ENCODE assay signal across 27 mouse cellular contexts in genomic region chr12:45080036-45080752, GRCm38 (mm10). TPM values are rescaled to one million over a fixed set of nuclear protein-coding genes. Genes with fewer than 3 reads are reported as not detected.
DNase-seq lines count a peak whose midpoint lies in the region; ATAC-seq and TF ChIP-seq lines count a peak whose summit lies in the region.
"Had no signal": no experiment of that assay in that cellular context is flagged by ENCODE, and none has a peak within 500 bp of the region (broad histone marks: within the 10 kb centered on the region; RNA-seq: fewer than 3 reads in every experiment).

No protein-coding gene starts in this region.

- H3K27me3 ChIP-seq in heart, embryonic 12.5 days (replicated peaks), result no peaks in the 10 kb centered on the region
- H3K27me3 ChIP-seq in heart, adult 2 months (ENCODE audit: control insufficient read depth, insufficient read depth, low read length), result no peaks in the 10 kb centered on the region
- no peaks in the 10 kb centered on the region for H3K27me3 ChIP-seq in intestine, embryonic 14.5 days (replicated peaks; ENCODE audit: control insufficient read depth, insufficient read depth, low read length)
- H3K27me3 ChIP-seq in intestine, postnatal 0 days (replicated peaks; ENCODE audit: control insufficient read depth, insufficient read depth, low read length), result no peaks in the 10 kb centered on the region
- H3K27me3 ChIP-seq in stomach, postnatal 0 days (ENCODE audit: control insufficient read depth, insufficient read depth, low read length), result no peaks in the 10 kb centered on the region
- no peaks in the 10 kb centered on the region for H3K27me3 ChIP-seq in kidney, adult 2 months (replicated peaks; ENCODE audit: control insufficient read depth, insufficient read depth, low read length)
- H3K27me3 ChIP-seq: CH12.LX; forebrain, embryonic 12.5 days; forebrain, embryonic 15.5 days; hindbrain, embryonic 15.5 days had no signal

- H3K4me1 ChIP-seq in heart, embryonic 12.5 days (replicated peaks), result no peaks in the 10 kb centered on the region
- peaks cover 1% of the 10 kb centered on the region; the same call in 1 of the 2 replicates for H3K4me1 ChIP-seq in heart, adult 2 months (ENCODE audit: control insufficient read depth, insufficient read depth, low read length)
- no peaks in the 10 kb centered on the region; the same call in 1 of the 2 replicates for H3K4me1 ChIP-seq in intestine, embryonic 14.5 days (replicated peaks; ENCODE audit: control insufficient read depth, insufficient read depth, low read length)
- no peaks in the 10 kb centered on the region for H3K4me1 ChIP-seq in intestine, postnatal 0 days (replicated peaks; ENCODE audit: control insufficient read depth, insufficient read depth, low read length)
- H3K4me1 ChIP-seq in stomach, postnatal 0 days (replicated peaks; ENCODE audit: control insufficient read depth, insufficient read depth), result no peaks in the 10 kb centered on the region
- H3K4me1 ChIP-seq in kidney, adult 2 months (ENCODE audit: control insufficient read depth, insufficient read depth, low read length), result 0 out of 2 replicates have a peak, but pooled peaks cover 2% of the 10 kb centered on the region
- H3K4me1 ChIP-seq: hindbrain, embryonic 12.5 days had no signal

- no peak for TF ChIP-seq EP300 in heart, adult 2 months (IDR thresholded peaks at IDR 0.05; ENCODE audit: insufficient read depth, low read depth, low read length)
- TF ChIP-seq EP300 in stomach, postnatal 0 days (optimal IDR thresholded peaks at IDR 0.05), result no peak

- no peak overlapping the region for H3K9ac ChIP-seq in heart, embryonic 12.5 days
- H3K9ac ChIP-seq in heart, adult 2 months (ENCODE audit: low read depth, low read length), result no peak overlapping the region
- H3K9ac ChIP-seq in intestine, embryonic 14.5 days (ENCODE audit: low read length), result no peak overlapping the region
- H3K9ac ChIP-seq in intestine, postnatal 0 days (ENCODE audit: low read depth, low read length), result no peak overlapping the region
- H3K9ac ChIP-seq in stomach, postnatal 0 days (ENCODE audit: low read length), result no peak overlapping the region
- H3K9ac ChIP-seq: embryonic facial prominence, embryonic 13.5 days; forebrain, embryonic 12.5 days; forebrain, embryonic 15.5 days; hindbrain, embryonic 12.5 days; hindbrain, embryonic 15.5 days had no signal

- no peaks in the 10 kb centered on the region for H3K36me3 ChIP-seq in heart, embryonic 12.5 days
- H3K36me3 ChIP-seq in heart, adult 2 months (ENCODE audit: control insufficient read depth, insufficient read depth, low read length), result no peaks in the 10 kb centered on the region
- H3K36me3 ChIP-seq in intestine, embryonic 14.5 days (ENCODE audit: control insufficient read depth, insufficient read depth, low read length), result no peaks in the 10 kb centered on the region
- no peaks in the 10 kb centered on the region for H3K36me3 ChIP-seq in intestine, postnatal 0 days (ENCODE audit: control insufficient read depth, insufficient read depth)
- no peaks in the 10 kb centered on the region for H3K36me3 ChIP-seq in stomach, postnatal 0 days (ENCODE audit: control insufficient read depth, insufficient read depth, low read length)
- H3K36me3 ChIP-seq in kidney, adult 2 months (ENCODE audit: control insufficient read depth, insufficient read depth, low read length), result no peaks in the 10 kb centered on the region
- H3K36me3 ChIP-seq: embryonic facial prominence, embryonic 10.5 days; embryonic facial prominence, embryonic 13.5 days; forebrain, embryonic 12.5 days; forebrain, embryonic 15.5 days; G1E; heart, embryonic 10.5 days; hindbrain, embryonic 12.5 days; hindbrain, embryonic 15.5 days had no signal

- 0 out of 2 replicates have a peak overlapping the region, but pooled peaks have one; percentile 3 for H3K27ac ChIP-seq in heart, embryonic 12.5 days (ENCODE audit: poor library complexity, severe bottlenecking)
- no peak overlapping the region for H3K27ac ChIP-seq in heart, adult 2 months
- H3K27ac ChIP-seq in intestine, embryonic 14.5 days (ENCODE audit: low read depth), result peak overlapping the region; percentile 24; the same call in 1 of the 2 replicates
- no peak overlapping the region for H3K27ac ChIP-seq in intestine, postnatal 0 days (ENCODE audit: low read depth, low read length)
- no peak overlapping the region for H3K27ac ChIP-seq in stomach, postnatal 0 days (replicated peaks)
- H3K27ac ChIP-seq in kidney, adult 2 months (ENCODE audit: insufficient read depth, low read depth, low read length), result no peak overlapping the region
- H3K27ac ChIP-seq: embryonic facial prominence, embryonic 10.5 days; embryonic facial prominence, embryonic 13.5 days; forebrain, embryonic 12.5 days; forebrain, embryonic 15.5 days; heart, embryonic 10.5 days; hindbrain, embryonic 12.5 days; hindbrain, embryonic 15.5 days had no signal

- no peaks in the 10 kb centered on the region for H3K79me2 ChIP-seq in heart, adult 2 months (replicated peaks; ENCODE audit: control insufficient read depth, insufficient read depth, low read length)

- TF ChIP-seq CTCF in heart, adult 2 months (IDR thresholded peaks at IDR 0.05), result no peak
- no peak for TF ChIP-seq CTCF in intestine, postnatal 0 days (IDR thresholded peaks at IDR 0.05; ENCODE audit: low read depth)
- TF ChIP-seq CTCF in stomach, postnatal 0 days (IDR thresholded peaks at IDR 0.05; ENCODE audit: low read depth), result no peak
- no peak for TF ChIP-seq CTCF in kidney, adult 2 months (conservative IDR thresholded peaks at IDR 0.05; ENCODE audit: insufficient read depth, insufficient read length, low read depth, low read length)

- no peak for ATAC-seq in heart, embryonic 12.5 days (ENCODE audit: insufficient number of reproducible peaks, low FRiP score)
- peak; percentile 51; the same call in 1 of the 2 replicates for ATAC-seq in intestine, embryonic 14.5 days (replicated peaks; ENCODE audit: low FRiP score, low TSS enrichment, low read depth)
- peak; percentile 68 for ATAC-seq in intestine, postnatal 0 days
- peak; percentile 4; the same call in 1 of the 2 replicates for ATAC-seq in stomach, postnatal 0 days (ENCODE audit: low FRiP score, low TSS enrichment)
- ATAC-seq in megakaryocyte-erythroid progenitor cell, adult 5-6 weeks (replicated peaks; ENCODE audit: low FRiP score, low TSS enrichment, poor library complexity, severe bottlenecking), result no peak
- ATAC-seq: forebrain, embryonic 15.5 days had no signal

- H3K9me3 ChIP-seq in heart, embryonic 12.5 days (replicated peaks), result no peaks in the 10 kb centered on the region
- H3K9me3 ChIP-seq in intestine, embryonic 14.5 days (ENCODE audit: control insufficient read depth, low read length), result no peaks in the 10 kb centered on the region
- H3K9me3 ChIP-seq in intestine, postnatal 0 days (ENCODE audit: control insufficient read depth), result no peaks in the 10 kb centered on the region
- H3K9me3 ChIP-seq in stomach, postnatal 0 days (ENCODE audit: control insufficient read depth, low read length), result no peaks in the 10 kb centered on the region
- H3K9me3 ChIP-seq: embryonic facial prominence, embryonic 10.5 days; embryonic facial prominence, embryonic 13.5 days; forebrain, embryonic 12.5 days; forebrain, embryonic 15.5 days; heart, embryonic 10.5 days; hindbrain, embryonic 12.5 days; hindbrain, embryonic 15.5 days had no signal

- intact Hi-C loops in heart, adult 2 months (cut with DNase I), result no loop called here
- intact Hi-C loops in left cerebral cortex, postnatal 14 days (cut with DNase I), result no loop called here

- no peak for TF ChIP-seq POLR2A in heart, adult 2 months (IDR thresholded peaks at IDR 0.05; ENCODE audit: insufficient read depth, low read depth, low read length)
- no peak for TF ChIP-seq POLR2A in kidney, adult 2 months (IDR thresholded peaks at IDR 0.05; ENCODE audit: low read depth, low read length)

- no peak overlapping the region for H3K4me2 ChIP-seq in heart, embryonic 12.5 days
- no peak overlapping the region for H3K4me2 ChIP-seq in intestine, embryonic 14.5 days (ENCODE audit: low read length)
- peak overlapping the region; percentile 25 for H3K4me2 ChIP-seq in intestine, postnatal 0 days (replicated peaks; ENCODE audit: low read depth)
- no peak overlapping the region for H3K4me2 ChIP-seq in stomach, postnatal 0 days (replicated peaks; ENCODE audit: low read depth)
- H3K4me2 ChIP-seq: embryonic facial prominence, embryonic 13.5 days; forebrain, embryonic 12.5 days; forebrain, embryonic 15.5 days; hindbrain, embryonic 12.5 days; hindbrain, embryonic 15.5 days had no signal

- 69% methylated on average over 5 of the region's 5 CpGs for WGBS in heart, embryonic 12.5 days
- WGBS in heart, adult 2 months, result 81% methylated on average over 5 of the region's 5 CpGs
- 58% methylated on average over 5 of the region's 5 CpGs for WGBS in intestine, embryonic 14.5 days
- 50% methylated on average over 5 of the region's 5 CpGs for WGBS in intestine, postnatal 0 days
- 41% methylated on average over 5 of the region's 5 CpGs for WGBS in stomach, postnatal 0 days
- 85% methylated on average over 5 of the region's 5 CpGs for WGBS in kidney, adult 2 months

- DNase-seq in heart, adult 2 months, result no peak
- no peak for DNase-seq in intestine, embryonic 14.5 days (ENCODE audit: low spot score)
- no peak for DNase-seq in stomach, postnatal 0 days (ENCODE audit: low spot score)
- no peak for DNase-seq in left cerebral cortex, postnatal 14 days (ENCODE audit: low spot score in 2 of 2)
- DNase-seq in kidney, adult 2 months, result no peak
- DNase-seq: adrenal gland, adult 8-10 months; adrenal gland, postnatal 25 days; B cell, adult 2 months; cerebellum, adult 11-12 months; cerebellum, adult 8-10 months; cerebellum, postnatal 36 days; embryo, embryonic 11 days; gastrocnemius, postnatal 25 days; heart, adult 18-20 months had no signal

- H3K4me3 ChIP-seq in heart, embryonic 12.5 days, result no peak overlapping the region
- H3K4me3 ChIP-seq in heart, adult 2 months, result no peak overlapping the region
- H3K4me3 ChIP-seq in intestine, embryonic 14.5 days (ENCODE audit: low read depth, low read length), result no peak overlapping the region
- no peak overlapping the region for H3K4me3 ChIP-seq in intestine, postnatal 0 days (ENCODE audit: low read depth, low read length)
- no peak overlapping the region for H3K4me3 ChIP-seq in stomach, postnatal 0 days (ENCODE audit: low read depth, low read length)
- H3K4me3 ChIP-seq in kidney, adult 2 months (ENCODE audit: insufficient read depth, low read depth, low read length), result no peak overlapping the region
- H3K4me3 ChIP-seq: embryonic facial prominence, embryonic 10.5 days; embryonic facial prominence, embryonic 13.5 days; erythroblast, embryonic 14.5 days; forebrain, embryonic 12.5 days; forebrain, embryonic 15.5 days; heart, embryonic 10.5 days; hindbrain, embryonic 12.5 days; hindbrain, embryonic 15.5 days had no signal

RNA-seq across cellular contexts. Expression of gene Stxbp6, which starts 5.7 kb away (rescaled TPM):
- polyA plus RNA-seq in heart, embryonic 12.5 days (2016; fragmentation: Nextera tagmentation; extraction: Ambion mirVana), result 11.6 and 14.4 TPM in 2 replicates
- 1 to 10 TPM; 5.1 to 9.2 TPM for total RNA-seq in heart, adult 2 months (2021)
- 7.9 and 17.3 TPM in 2 replicates for polyA plus RNA-seq in heart, adult 2 months (2012; rRNA removed)
- polyA plus RNA-seq in intestine, embryonic 14.5 days (2014; fragmentation: Nextera tagmentation; extraction: Ambion mirVana), result 12.9 and 16.6 TPM in 2 replicates
- polyA plus RNA-seq in intestine, postnatal 0 days (2015; fragmentation: Nextera tagmentation; extraction: Ambion mirVana), result 9.2 and 14.7 TPM in 2 replicates
- polyA plus RNA-seq in stomach, postnatal 0 days (2015; fragmentation: Nextera tagmentation; extraction: Ambion mirVana), result 9.3 and 9.4 TPM in 2 replicates
- not detected in 2 replicates for total RNA-seq in megakaryocyte-erythroid progenitor cell, adult 5-6 weeks (2014; fragmentation: Nextera tagmentation)
- total RNA-seq in megakaryocyte-erythroid progenitor cell, adult 5-6 weeks (2017), result 0.27 TPM in 1 of 2 replicates, not detected in the other
- 10 to 100 TPM; 50.1 to 55.3 TPM for total RNA-seq in left cerebral cortex, postnatal 14 days (2021)
- polyA plus RNA-seq in kidney, adult 2 months (2012; rRNA removed), result 13.8 and 19.3 TPM in 2 replicates
- total RNA-seq: CH12.LX had no signal
- polyA plus RNA-seq: erythroblast, embryonic 14.5 days; G1E had no signal

Comparison
In these comparisons a context has a peak if more than half of its experiments do, and no peak if none do; other contexts are left out.
1. H3K27ac ChIP-seq: peak in heart, embryonic 12.5 days (single experiment) and intestine, embryonic 14.5 days (single experiment); none in heart, adult 2 months (single experiment), intestine, postnatal 0 days (single experiment), stomach, postnatal 0 days (single experiment) and kidney, adult 2 months (single experiment).
2. ATAC-seq: peak in intestine, embryonic 14.5 days (single experiment), intestine, postnatal 0 days (single experiment) and stomach, postnatal 0 days (single experiment); none in heart, embryonic 12.5 days (single experiment) and megakaryocyte-erythroid progenitor cell, adult 5-6 weeks (single experiment).